ENCODE assay signal across 8 mouse cellular contexts in the genomic region with DNA sequence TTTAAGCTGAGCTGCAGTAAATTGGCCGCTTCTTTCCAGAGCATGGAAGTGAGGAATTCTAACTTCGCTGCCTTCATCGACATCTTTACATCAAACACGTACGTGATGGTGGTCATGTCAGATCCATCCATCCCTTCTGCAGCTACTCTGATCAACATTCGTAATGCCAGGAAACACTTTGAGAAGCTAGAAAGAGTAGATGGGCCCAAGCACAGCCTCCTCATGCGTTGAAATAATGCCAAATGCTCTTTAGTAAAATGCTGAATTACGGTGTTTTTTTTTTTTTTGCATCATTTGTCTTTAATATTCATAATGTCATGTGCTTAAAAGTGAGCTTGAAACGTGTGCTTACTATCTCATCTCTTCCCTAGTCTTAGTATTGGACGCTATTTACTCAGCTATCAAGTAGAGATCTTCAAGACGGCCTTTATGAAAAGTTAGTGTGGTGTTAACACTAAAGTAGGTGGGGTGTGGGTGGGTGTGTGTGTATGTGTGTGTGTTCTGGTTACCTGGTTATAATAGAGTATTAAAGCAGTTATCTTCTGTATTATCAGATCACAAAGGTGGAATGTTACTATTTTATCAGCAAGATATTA. TPM values are rescaled to one million over a fixed set of nuclear protein-coding genes. Genes with fewer than 3 reads are reported as not detected.
DNase-seq lines count a peak whose midpoint lies in the region; ATAC-seq and TF ChIP-seq lines count a peak whose summit lies in the region.

No protein-coding gene starts in this region.

- no peaks in the 10 kb centered on the region for H3K36me3 ChIP-seq in heart, embryonic 16.5 days (ENCODE audit: control insufficient read depth, insufficient read depth)
- H3K36me3 ChIP-seq in G1E (replicated peaks) (peaks cover 40% of the 10 kb centered on the region), macrophage (ENCODE audit: inconsistent target) (no peaks in the 10 kb centered on the region)
- no peaks in the 10 kb centered on the region for H3K36me3 ChIP-seq in forebrain, embryonic 16.5 days (ENCODE audit: control insufficient read depth, insufficient read depth)

- no peaks in the 10 kb centered on the region for H3K27me3 ChIP-seq in heart, embryonic 16.5 days (ENCODE audit: control insufficient read depth, insufficient read depth, low read length)
- H3K27me3 ChIP-seq in G1E (ENCODE audit: insufficient read depth, low read length), result peaks cover 15% of the 10 kb centered on the region; the same call in 1 of the 2 replicates
- H3K27me3 ChIP-seq in forebrain, embryonic 16.5 days (replicated peaks; ENCODE audit: control insufficient read depth, insufficient read depth, low read length), result 0 out of 2 replicates have a peak, but pooled peaks cover 3% of the 10 kb centered on the region

- no peak for ATAC-seq in heart, embryonic 16.5 days (replicated peaks; ENCODE audit: extremely low read depth, insufficient read depth, low FRiP score)
- no peak for ATAC-seq in G1E (ENCODE audit: extremely low read depth, insufficient number of reproducible peaks, low FRiP score, poor library complexity, severe bottlenecking)
- no peak for ATAC-seq in forebrain, embryonic 16.5 days

- peak overlapping the region; percentile 92 for H3K4me3 ChIP-seq in heart, embryonic 16.5 days (ENCODE audit: low read length)
- H3K4me3 ChIP-seq in G1E (ENCODE audit: low read depth, low read length), result peak overlapping the region; percentile 92
- H3K4me3 ChIP-seq in forebrain, embryonic 16.5 days (replicated peaks; ENCODE audit: low read length), result peak overlapping the region; percentile 71
- H3K4me3 ChIP-seq in macrophage (ENCODE audit: inconsistent target), result peak overlapping the region; percentile 85

- H3K4me1 ChIP-seq in heart, embryonic 16.5 days (ENCODE audit: control insufficient read depth, insufficient read depth, low read length), result peaks cover 17% of the 10 kb centered on the region
- H3K4me1 ChIP-seq in G1E (ENCODE audit: insufficient read depth, low read depth, low read length), result peaks cover 38% of the 10 kb centered on the region
- peaks cover 23% of the 10 kb centered on the region for H3K4me1 ChIP-seq in forebrain, embryonic 16.5 days (replicated peaks; ENCODE audit: control insufficient read depth, insufficient read depth, low read length)

- H3K9ac ChIP-seq in heart, embryonic 16.5 days (ENCODE audit: low read length), result peak overlapping the region; percentile 96
- H3K9ac ChIP-seq in forebrain, embryonic 16.5 days (replicated peaks; ENCODE audit: low read depth, low read length), result peak overlapping the region; percentile 94

- no peak for TF ChIP-seq CTCF in G1E (IDR thresholded peaks at IDR 0.05; ENCODE audit: low read depth, low read length)

- no peak for DNase-seq in heart, postnatal 14 days
- DNase-seq in G1E (ENCODE audit: low spot score), result no peak
- DNase-seq in retina, postnatal 1 day, result no peak
- DNase-seq in left cerebral cortex, adult 11 months (ENCODE audit: low spot score), result no peak
- DNase-seq in frontal cortex, postnatal 25 days (ENCODE audit: low spot score in 2 of 2), result no peak

- 4% methylated on average over 11 of the region's 11 CpGs for WGBS in heart, embryonic 16.5 days
- 6% methylated on average over 11 of the region's 11 CpGs for WGBS in forebrain, embryonic 16.5 days
- 27% methylated on average over 11 of the region's 11 CpGs for WGBS in macrophage (ENCODE audit: missing documents)

- no peaks in the 10 kb centered on the region for H3K9me3 ChIP-seq in heart, embryonic 16.5 days (replicated peaks; ENCODE audit: control insufficient read depth, low read length)
- H3K9me3 ChIP-seq in G1E (replicated peaks), result no peaks in the 10 kb centered on the region
- H3K9me3 ChIP-seq in forebrain, embryonic 16.5 days (ENCODE audit: control insufficient read depth, low read length), result no peaks in the 10 kb centered on the region

- H3K79me2 ChIP-seq in macrophage (ENCODE audit: inconsistent target), result peaks cover 34% of the 10 kb centered on the region

- H3K4me2 ChIP-seq in heart, embryonic 16.5 days (ENCODE audit: low read depth, low read length), result peak overlapping the region; percentile 95
- peak overlapping the region; percentile 95 for H3K4me2 ChIP-seq in forebrain, embryonic 16.5 days (ENCODE audit: low read length)

- intact Hi-C loops in heart, postnatal 14 days (cut with DNase I), result loop anchor here (5.0 kb wide), 1 partner anchor 76 kb away; no protein-coding TSS in a partner anchor

- peak overlapping the region; percentile 96; the same call in 1 of the 2 replicates for H3K27ac ChIP-seq in heart, embryonic 16.5 days (ENCODE audit: low read length)
- no peak overlapping the region for H3K27ac ChIP-seq in forebrain, embryonic 16.5 days (ENCODE audit: low read length)
- peak overlapping the region; percentile 51 for H3K27ac ChIP-seq in macrophage

RNA-seq across cellular contexts. Expression of a gene that starts 1.3 kb away (rescaled TPM):
- polyA plus RNA-seq in heart, embryonic 16.5 days (2015; fragmentation: Nextera tagmentation; extraction: Ambion mirVana), result 68.5 and 86.6 TPM in 2 replicates
- total RNA-seq in heart, postnatal 14 days (2021), result 10 to 100 TPM; 58.5 to 61.4 TPM
- total RNA-seq in G1E (2014; fragmentation: Nextera tagmentation), result 64.2 and 66.6 TPM in 2 replicates
- total RNA-seq in G1E (2017), result 7.8 and 12.1 TPM in 2 replicates
- polyA plus RNA-seq in G1E (2012), result 48.7 and 57.4 TPM in 2 replicates
- 132 and 135 TPM in 2 replicates for polyA plus RNA-seq in forebrain, embryonic 16.5 days (2015; fragmentation: Nextera tagmentation; extraction: Ambion mirVana)
- total RNA-seq in macrophage (2018; cell fraction: chromatin; rRNA removed), result 10 to 100 TPM in 9 of 26 experiments, 1 to 10 TPM in 17; 5.5 to 20.8 (median 9.2) TPM
- 10 to 100 TPM; 35.6 to 62.7 (median 48.0) TPM for total RNA-seq in macrophage (2018; cell fraction: cytosol; rRNA removed)
- 10 to 100 TPM; 13.4 to 39.6 (median 27.9) TPM for total RNA-seq in macrophage (2018; cell fraction: nucleus; rRNA removed)
- polyA plus RNA-seq in macrophage (2018), result 62.8 to 81.5 TPM (median 63.2 TPM) in 3 replicates

RNA-seq across cellular contexts. Expression of a gene that starts 18.6 kb away (rescaled TPM):
- not detected in 2 replicates for polyA plus RNA-seq in heart, embryonic 16.5 days (2015; fragmentation: Nextera tagmentation; extraction: Ambion mirVana)
- total RNA-seq in heart, postnatal 14 days (2021), result not detected
- total RNA-seq in G1E (2014; fragmentation: Nextera tagmentation) (not detected in 2 replicates), G1E (2017) (0.12 TPM in 1 of 2 replicates, not detected in the other)
- polyA plus RNA-seq in G1E (2012) (not detected in 2 replicates), macrophage (2018) (not detected in 3 replicates)
- polyA plus RNA-seq in forebrain, embryonic 16.5 days (2015; fragmentation: Nextera tagmentation; extraction: Ambion mirVana), result not detected in 2 replicates
- not detected for total RNA-seq in macrophage (2018; cell fraction: chromatin; rRNA removed)
- total RNA-seq in macrophage (2018; cell fraction: cytosol; rRNA removed), result not detected
- not detected for total RNA-seq in macrophage (2018; cell fraction: nucleus; rRNA removed)

RNA-seq across cellular contexts. Expression of a gene that starts 35.1 kb away (rescaled TPM):
- polyA plus RNA-seq in heart, embryonic 16.5 days (2015; fragmentation: Nextera tagmentation; extraction: Ambion mirVana), result 8.8 and 9.2 TPM in 2 replicates
- total RNA-seq in heart, postnatal 14 days (2021), result 1 to 10 TPM; 6.1 to 7.5 TPM
- total RNA-seq in G1E (2014; fragmentation: Nextera tagmentation) (46.7 and 52.7 TPM in 2 replicates), G1E (2017) (36.6 and 42.9 TPM in 2 replicates)
- polyA plus RNA-seq in G1E (2012) (35.2 and 37.2 TPM in 2 replicates), macrophage (2018) (2.5 to 7.6 TPM (median 3.5 TPM) in 3 replicates)
- 11.5 TPM in 2 replicates for polyA plus RNA-seq in forebrain, embryonic 16.5 days (2015; fragmentation: Nextera tagmentation; extraction: Ambion mirVana)
- 10 to 100 TPM in 13 of 26 experiments, 1 to 10 TPM in 13; 1.7 to 26.4 (median 9.8) TPM for total RNA-seq in macrophage (2018; cell fraction: chromatin; rRNA removed)
- 1 to 10 TPM; 2.1 to 5.2 (median 3.9) TPM for total RNA-seq in macrophage (2018; cell fraction: cytosol; rRNA removed)
- 10 to 100 TPM in 7 of 26 experiments, 1 to 10 TPM in 19; 2.3 to 28.5 (median 6.4) TPM for total RNA-seq in macrophage (2018; cell fraction: nucleus; rRNA removed)
